Mouse (Mus musculus) neural tube, embryonic 11.5 days (tissue): ENCODE results near the gene Cnksr2. TPM values are rescaled to one million over a fixed set of nuclear protein-coding genes. Genes with fewer than 3 reads are reported as not detected.

Experiments
- polyA plus RNA-seq: library from polyadenylated mRNA; unstranded; fragments of >200 nt; fragmentation: Nextera tagmentation; extraction: Ambion mirVana; gene quantifications from 2 replicates; pipeline ENCODE4 v1.2.1, GENCODE M21; 2014

Gene Cnksr2
- polyA plus RNA-seq, 1 experiment from 2014 or later, result 5.4 TPM

Other genes starting within 250 kb of the Cnksr2 start
- 1.2 and 1.5 TPM in 2 replicates for gene Klhl34, start 224.9 kb downstream of the Cnksr2 start, polyA plus RNA-seq